In the genomic region with DNA sequence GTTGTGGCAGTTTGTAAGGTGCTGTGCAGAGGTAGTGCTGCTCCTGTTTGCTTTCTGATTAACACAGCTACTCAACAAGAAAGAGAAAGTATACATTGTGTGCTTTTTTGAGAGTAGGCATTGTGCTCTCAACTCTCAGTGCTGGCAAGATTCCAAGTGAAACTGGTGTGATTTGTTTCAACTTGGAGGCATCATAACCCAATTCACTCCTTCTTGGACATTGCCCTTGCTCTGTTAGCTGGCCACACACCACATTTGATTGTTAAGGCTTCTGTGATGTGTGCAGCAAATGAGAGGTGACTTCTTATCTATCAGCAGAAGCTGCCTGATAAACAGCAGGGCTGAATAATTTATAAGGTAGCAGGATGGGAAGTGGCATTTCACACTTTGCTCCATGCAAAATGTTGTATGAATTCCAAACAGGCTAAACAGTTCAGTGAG, we compare ENCODE assay signal across 20 mouse cellular contexts.
A peak's percentile ranks its signal among the peaks of the same experiment; 100 is the strongest.
DNase-seq lines count a peak whose midpoint lies in the region; ATAC-seq and TF ChIP-seq lines count a peak whose summit lies in the region.
"Had no signal": no experiment of that assay in that cellular context is flagged by ENCODE, and none has a peak within 500 bp of the region (broad histone marks: within the 10 kb centered on the region; RNA-seq: fewer than 3 reads in every experiment).

No protein-coding gene starts in this region.

- no peaks in the 10 kb centered on the region for H3K27me3 ChIP-seq in forebrain, embryonic 13.5 days
- H3K27me3 ChIP-seq in forebrain, embryonic 10.5 days (ENCODE audit: poor library complexity, severe bottlenecking), result no peaks in the 10 kb centered on the region
- no peaks in the 10 kb centered on the region for H3K27me3 ChIP-seq in lung, embryonic 16.5 days (ENCODE audit: control insufficient read depth, insufficient read depth, low read depth, low read length)
- no peaks in the 10 kb centered on the region for H3K27me3 ChIP-seq in forebrain, postnatal 0 days (ENCODE audit: insufficient read depth, low read length)
- H3K27me3 ChIP-seq in stomach, embryonic 15.5 days (replicated peaks), result no peaks in the 10 kb centered on the region
- H3K27me3 ChIP-seq: embryonic facial prominence, embryonic 15.5 days; limb, embryonic 15.5 days had no signal

- no peak for DNase-seq in forebrain, embryonic 10.5 days (ENCODE audit: extremely low spot score, low spot score)
- no peak for DNase-seq in lung, postnatal 10 days
- DNase-seq in forebrain, postnatal 0 days, result peak; percentile 8
- no peak for DNase-seq in heart, postnatal 25 days (ENCODE audit: low spot score)
- DNase-seq in layer of hippocampus, adult 2 months (ENCODE audit: low spot score in 2 of 2), result no peak
- DNase-seq: cerebellum, adult 11 months; cerebellum, postnatal 14 days; embryo, embryonic 11 days; gastrocnemius, adult 2 months; heart, adult 18-20 months; kidney, adult 11 months; kidney, postnatal 25 days had no signal

- no peaks in the 10 kb centered on the region for H3K36me3 ChIP-seq in forebrain, embryonic 13.5 days (ENCODE audit: poor library complexity, severe bottlenecking)
- H3K36me3 ChIP-seq in forebrain, embryonic 10.5 days (replicated peaks), result no peaks in the 10 kb centered on the region
- H3K36me3 ChIP-seq in lung, embryonic 16.5 days (ENCODE audit: control insufficient read depth, insufficient read depth, low read length), result no peaks in the 10 kb centered on the region
- H3K36me3 ChIP-seq in forebrain, postnatal 0 days (ENCODE audit: insufficient read depth), result no peaks in the 10 kb centered on the region
- no peaks in the 10 kb centered on the region for H3K36me3 ChIP-seq in stomach, embryonic 15.5 days
- H3K36me3 ChIP-seq: embryonic facial prominence, embryonic 15.5 days; G1E; hindbrain, embryonic 10.5 days; limb, embryonic 15.5 days had no signal

- peak; percentile 50; the same call in 1 of the 2 replicates for ATAC-seq in forebrain, embryonic 13.5 days
- peak; percentile 49; the same call in 1 of the 2 replicates for ATAC-seq in lung, embryonic 16.5 days (ENCODE audit: low read depth)
- ATAC-seq in forebrain, postnatal 0 days, result no peak
- ATAC-seq in stomach, embryonic 15.5 days (ENCODE audit: insufficient read depth, low FRiP score, low read depth), result peak; percentile 79
- ATAC-seq: CD4-positive, CD25-positive, alpha-beta regulatory T cell, adult 4 months had no signal

- peaks cover 5% of the 10 kb centered on the region; the same call in 1 of the 2 replicates for H3K4me1 ChIP-seq in forebrain, embryonic 13.5 days
- H3K4me1 ChIP-seq in forebrain, embryonic 10.5 days, result no peaks in the 10 kb centered on the region
- no peaks in the 10 kb centered on the region for H3K4me1 ChIP-seq in lung, embryonic 16.5 days (replicated peaks; ENCODE audit: control insufficient read depth, insufficient read depth, low read length)
- no peaks in the 10 kb centered on the region for H3K4me1 ChIP-seq in forebrain, postnatal 0 days (ENCODE audit: insufficient read depth)
- H3K4me1 ChIP-seq in stomach, embryonic 15.5 days, result no peaks in the 10 kb centered on the region
- H3K4me1 ChIP-seq: embryonic facial prominence, embryonic 15.5 days; hindbrain, embryonic 10.5 days; limb, embryonic 15.5 days had no signal

- H3K4me2 ChIP-seq in forebrain, embryonic 13.5 days, result no peak overlapping the region
- H3K4me2 ChIP-seq in lung, embryonic 16.5 days (ENCODE audit: low read depth, low read length), result no peak overlapping the region
- no peak overlapping the region for H3K4me2 ChIP-seq in forebrain, postnatal 0 days (ENCODE audit: low read depth)
- no peak overlapping the region for H3K4me2 ChIP-seq in stomach, embryonic 15.5 days
- H3K4me2 ChIP-seq: embryonic facial prominence, embryonic 15.5 days; limb, embryonic 15.5 days had no signal

- H3K27ac ChIP-seq in forebrain, embryonic 13.5 days, result no peak overlapping the region
- no peak overlapping the region for H3K27ac ChIP-seq in forebrain, embryonic 10.5 days
- no peak overlapping the region for H3K27ac ChIP-seq in lung, embryonic 16.5 days (ENCODE audit: low read length)
- H3K27ac ChIP-seq in forebrain, postnatal 0 days (ENCODE audit: low read depth, low read length), result no peak overlapping the region
- no peak overlapping the region for H3K27ac ChIP-seq in stomach, embryonic 15.5 days
- H3K27ac ChIP-seq in layer of hippocampus, adult 2 months, result no peak overlapping the region
- H3K27ac ChIP-seq: embryonic facial prominence, embryonic 15.5 days; gastrocnemius, adult 2 months; hindbrain, embryonic 10.5 days; limb, embryonic 15.5 days had no signal

- no peaks in the 10 kb centered on the region for H3K9me3 ChIP-seq in forebrain, embryonic 13.5 days (replicated peaks)
- no peaks in the 10 kb centered on the region for H3K9me3 ChIP-seq in forebrain, embryonic 10.5 days
- H3K9me3 ChIP-seq in lung, embryonic 16.5 days (ENCODE audit: control insufficient read depth, low read length), result no peaks in the 10 kb centered on the region
- no peaks in the 10 kb centered on the region for H3K9me3 ChIP-seq in forebrain, postnatal 0 days (ENCODE audit: low read length)
- no peaks in the 10 kb centered on the region for H3K9me3 ChIP-seq in stomach, embryonic 15.5 days
- H3K9me3 ChIP-seq: embryonic facial prominence, embryonic 15.5 days; hindbrain, embryonic 10.5 days; limb, embryonic 15.5 days had no signal

- H3K4me3 ChIP-seq in forebrain, embryonic 13.5 days, result no peak overlapping the region
- no peak overlapping the region for H3K4me3 ChIP-seq in forebrain, embryonic 10.5 days
- H3K4me3 ChIP-seq in lung, embryonic 16.5 days (ENCODE audit: low read length), result no peak overlapping the region
- H3K4me3 ChIP-seq in forebrain, postnatal 0 days (ENCODE audit: low read depth, low read length), result no peak overlapping the region
- H3K4me3 ChIP-seq in stomach, embryonic 15.5 days (replicated peaks), result no peak overlapping the region
- no peak overlapping the region for H3K4me3 ChIP-seq in layer of hippocampus, adult 2 months
- H3K4me3 ChIP-seq: embryonic facial prominence, embryonic 15.5 days; gastrocnemius, adult 2 months; hindbrain, embryonic 10.5 days; limb, embryonic 15.5 days had no signal

- intact Hi-C loops in heart, postnatal 25 days (cut with DNase I), result no loop called here

- no peak for TF ChIP-seq CTCF in forebrain, postnatal 0 days (IDR thresholded peaks at IDR 0.05; ENCODE audit: low read depth)
- TF ChIP-seq CTCF in layer of hippocampus, adult 2 months (conservative IDR thresholded peaks at IDR 0.05), result no peak

- no peak overlapping the region for H3K9ac ChIP-seq in forebrain, embryonic 13.5 days
- H3K9ac ChIP-seq in lung, embryonic 16.5 days (ENCODE audit: low read length), result no peak overlapping the region
- H3K9ac ChIP-seq in forebrain, postnatal 0 days, result no peak overlapping the region
- no peak overlapping the region for H3K9ac ChIP-seq in stomach, embryonic 15.5 days
- H3K9ac ChIP-seq: embryonic facial prominence, embryonic 15.5 days; limb, embryonic 15.5 days had no signal
